Mouse (Mus musculus): ENCODE measurements around the gene Gtsf1.

DNA sequence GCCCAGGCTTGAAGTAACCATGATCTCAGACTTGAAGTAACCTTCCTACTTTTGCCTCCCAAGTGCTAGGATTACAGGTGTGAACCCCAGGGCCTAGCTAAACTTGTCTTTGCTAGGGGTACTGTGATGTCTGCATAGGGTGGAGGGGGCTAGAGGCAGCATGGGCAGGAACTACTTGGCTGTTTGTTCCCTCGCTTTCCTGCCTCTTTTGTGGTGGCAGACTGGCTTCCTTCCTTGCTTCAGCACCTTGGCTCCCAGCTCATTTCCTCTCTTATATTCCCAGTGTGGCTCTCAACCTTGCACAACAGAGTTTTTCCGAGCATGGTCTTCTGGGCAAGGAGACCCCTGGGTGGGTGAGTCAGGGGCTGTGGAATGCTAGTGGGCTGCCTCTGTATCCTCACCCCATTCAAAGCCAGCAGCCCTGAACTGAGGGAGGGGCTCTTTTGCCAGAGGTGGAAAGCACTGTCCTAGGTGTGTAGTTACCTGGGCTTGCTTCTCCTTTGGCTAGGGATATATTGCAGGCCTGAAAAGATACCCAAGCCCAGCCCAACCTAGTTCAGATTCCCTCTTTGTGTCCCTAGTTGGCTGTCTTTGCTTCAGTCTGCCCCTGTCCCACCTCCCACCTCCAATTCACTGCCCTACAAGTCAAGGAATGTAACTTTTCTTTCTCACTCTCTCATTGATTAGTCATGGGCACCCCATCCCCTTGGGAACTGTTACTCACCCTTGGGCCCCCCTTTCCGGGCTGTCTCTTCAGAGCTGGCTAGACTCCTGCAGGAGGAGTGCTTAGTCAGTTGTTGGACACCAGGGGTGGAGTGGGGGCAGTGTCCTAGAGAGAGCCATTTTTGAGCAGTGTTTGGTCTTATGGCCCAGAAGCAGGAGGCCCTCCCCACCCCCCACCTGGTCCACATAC is 52.3 kb downstream of the Gtsf1 start:
- TF ChIP-seq POLR2A (IDR thresholded peaks at IDR 0.05; ENCODE audit: borderline replicate concordance, insufficient read depth, low read length), result no peak
- no peak for TF ChIP-seq CTCF (IDR thresholded peaks at IDR 0.05; ENCODE audit: borderline replicate concordance, insufficient read depth, low read depth, low read length)
